Mouse (Mus musculus) intestine, postnatal 0 days (tissue): Measurements from ENCODE around the gene Kcnmb3. TPM values are rescaled to one million over a fixed set of nuclear protein-coding genes. Genes with fewer than 3 reads are reported as not detected.

Experiments
- ATAC-seq: fragments of 200-750 bp; cut with Nextera tagmentation; 2 replicates; pipeline ENCODE4 v1.8.0; 2017; ENCODE audit warnings: mild to moderate bottlenecking, moderate TSS enrichment, moderate library complexity
- H3K27ac ChIP-seq: fragments of 300-500 bp; sonication (generic); 2 replicates; pipeline ENCODE4 v1.5.1; 2014; ENCODE audit warnings: mild to moderate bottlenecking, low read depth, low read length, moderate library complexity
- H3K27me3 ChIP-seq: fragments of 300-500 bp; sonication (generic); replicated peaks from 2 replicates; pipeline ENCODE4 v1.6.1; 2014; ENCODE audit warnings: low read length, mixed read lengths; ENCODE audit not compliant: control insufficient read depth, insufficient read depth
- H3K36me3 ChIP-seq: fragments of 300-500 bp; sonication (generic); 2 replicates; pipeline ENCODE4 v1.6.1; 2014; ENCODE audit warnings: mild to moderate bottlenecking, moderate library complexity; ENCODE audit not compliant: control insufficient read depth, insufficient read depth
- H3K4me1 ChIP-seq: fragments of 300-500 bp; sonication (generic); replicated peaks from 2 replicates; pipeline ENCODE4 v1.6.1; 2014; ENCODE audit warnings: antibody characterized with exemption, low read length, mixed read lengths; ENCODE audit not compliant: control insufficient read depth, insufficient read depth
- H3K4me2 ChIP-seq: fragments of 300-500 bp; sonication (generic); replicated peaks from 2 replicates; pipeline ENCODE4 v1.6.1; 2014; ENCODE audit warnings: low read depth, mild to moderate bottlenecking, moderate library complexity
- H3K4me3 ChIP-seq: fragments of 300-500 bp; sonication (generic); 2 replicates; pipeline ENCODE4 v1.5.1; 2014; ENCODE audit warnings: low read depth, low read length
- H3K9ac ChIP-seq: fragments of 300-500 bp; sonication (generic); 2 replicates; pipeline ENCODE4 v1.6.1; 2014; ENCODE audit warnings: mild to moderate bottlenecking, low read depth, low read length
- H3K9me3 ChIP-seq: fragments of 300-500 bp; sonication (generic); 2 replicates; pipeline ENCODE4 v1.6.1; 2016; ENCODE audit warnings: mixed run types; ENCODE audit not compliant: control insufficient read depth
- CTCF ChIP-seq: sonication (generic); IDR thresholded peaks from 2 replicates; pipeline ENCODE4 v1.5.1; 2016; ENCODE audit warnings: low read depth, mild to moderate bottlenecking, control low read depth, antibody characterized with exemption, moderate library complexity
- WGBS: fragments of 180-500 bp; shearing (Covaris S2); extraction: QIAGEN DNeasy Blood & Tissue Kit; methylation state at CpG from one replicate; pipeline ENCODE4 v1.1.7; 2014; 5-methylcytosine and 5-hydroxymethylcytosine counted together
- polyA plus RNA-seq: library from polyadenylated mRNA; unstranded; fragments of >200 nt; fragmentation: Nextera tagmentation; extraction: Ambion mirVana; gene quantifications from 2 replicates; pipeline ENCODE4 v1.2.1, GENCODE M21; 2015

Kcnmb3 gene
- polyA plus RNA-seq, 1 experiment from 2014 or later = 0.07 TPM

GRCm38 (mm10) chr3:32527181-32527580 is 35.1 kb upstream of the Kcnmb3 start:
- Histone ChIP-seq H3K27ac (no peak overlapping the region), H3K27me3 (no peaks in the 10 kb centered on the region), H3K9me3 (0 out of 2 replicates have a peak, but pooled peaks cover 3% of the 10 kb centered on the region), H3K4me1 (no peaks in the 10 kb centered on the region), H3K4me3 (no peak overlapping the region), H3K36me3 (no peaks in the 10 kb centered on the region; the same call in none of the 2 replicates), H3K9ac (no peak overlapping the region), H3K4me2 (no peak overlapping the region)
- peak; percentile 72 for ATAC-seq
- 63% methylated on average over 4 of the region's 4 CpGs for WGBS
- TF ChIP-seq CTCF = no peak

GRCm38 (mm10) chr3:32513528-32513927 is 21.5 kb upstream of the Kcnmb3 start:
- no peak overlapping the region for H3K4me2 ChIP-seq
- H3K9ac ChIP-seq = no peak overlapping the region
- ATAC-seq = no peak
- no peak overlapping the region for H3K4me3 ChIP-seq
- H3K27ac ChIP-seq = no peak overlapping the region
- 0 out of 2 replicates have a peak, but pooled peaks cover 4% of the 10 kb centered on the region for H3K4me1 ChIP-seq
- H3K9me3 ChIP-seq = no peaks in the 10 kb centered on the region
- no peaks in the 10 kb centered on the region for H3K27me3 ChIP-seq
- TF ChIP-seq CTCF = no peak
- peaks cover 13% of the 10 kb centered on the region; the same call in 1 of the 2 replicates for H3K36me3 ChIP-seq

GRCm38 (mm10) chr3:32512686-32513284 is 20.8 kb upstream of the Kcnmb3 start:
- Histone ChIP-seq H3K36me3 (peaks cover 11% of the 10 kb centered on the region; the same call in 1 of the 2 replicates), H3K9me3 (no peaks in the 10 kb centered on the region), H3K4me2 (no peak overlapping the region), H3K4me1 (0 out of 2 replicates have a peak, but pooled peaks cover 4% of the 10 kb centered on the region), H3K27ac (no peak overlapping the region), H3K4me3 (no peak overlapping the region), H3K9ac (no peak overlapping the region), H3K27me3 (no peaks in the 10 kb centered on the region)
- 80% methylated on average over 7 of the region's 7 CpGs for WGBS
- TF ChIP-seq CTCF = no peak
- ATAC-seq = no peak

GRCm38 (mm10) chr3:32511191-32511550 is 19.1 kb upstream of the Kcnmb3 start:
- peak overlapping the region; percentile 95 for H3K9ac ChIP-seq
- 0 out of 2 replicates have a peak, but pooled peaks cover 6% of the 10 kb centered on the region for H3K36me3 ChIP-seq
- H3K27ac ChIP-seq = peak overlapping the region; percentile 94
- WGBS = 2% methylated on average over 13 of the region's 13 CpGs
- TF ChIP-seq CTCF = no peak
- no peak for ATAC-seq
- H3K4me1 ChIP-seq = 0 out of 2 replicates have a peak, but pooled peaks cover 4% of the 10 kb centered on the region
- H3K9me3 ChIP-seq = no peaks in the 10 kb centered on the region
- no peaks in the 10 kb centered on the region for H3K27me3 ChIP-seq
- H3K4me2 ChIP-seq = peak overlapping the region; percentile 81
- H3K4me3 ChIP-seq = peak overlapping the region; percentile 86

- no peaks in the 10 kb centered on the region for H3K27me3 ChIP-seq
- 0 out of 2 replicates have a peak, but pooled peaks cover under 1% of the 10 kb centered on the region for H3K36me3 ChIP-seq
- peak overlapping the region; percentile 95 for H3K9ac ChIP-seq
- H3K27ac ChIP-seq = peak overlapping the region; percentile 94
- ATAC-seq = peak; percentile 99
- peak overlapping the region; percentile 86 for H3K4me3 ChIP-seq
- TF ChIP-seq CTCF = peak; percentile 97
- under 1% methylated on average over 66 of the region's 69 CpGs for WGBS
- H3K4me1 ChIP-seq = 0 out of 2 replicates have a peak, but pooled peaks cover 4% of the 10 kb centered on the region
- no peaks in the 10 kb centered on the region for H3K9me3 ChIP-seq
- peak overlapping the region; percentile 81 for H3K4me2 ChIP-seq
Measured at GRCm38 (mm10) chr3:32510375-32511190, 18.6 kb upstream of the Kcnmb3 start.
